Mouse (Mus musculus): ENCODE measurements around the gene Lmcd1. TPM values are rescaled to one million over a fixed set of nuclear protein-coding genes. Genes with fewer than 3 reads are reported as not detected.

The Lmcd1 gene
- total RNA-seq, 2 experiments from 2014 or later, result 62.6 to 127 TPM

GRCm38 (mm10) chr6:112281935-112282334, 8.4 kb downstream of the Lmcd1 start:
- intact Hi-C loops (cut with DNase I), result no loop called here
- no peak for DNase-seq

- DNase-seq, result no peak
- intact Hi-C loops (cut with DNase I), result no loop called here
Observed at GRCm38 (mm10) chr6:112284087-112284486, 10.5 kb downstream of the Lmcd1 start.

GRCm38 (mm10) chr6:112287671-112288070, 14.1 kb downstream of the Lmcd1 start:
- intact Hi-C loops (cut with DNase I), result no loop called here
- no peak for DNase-seq

GRCm38 (mm10) chr6:112288271-112288670, 14.7 kb downstream of the Lmcd1 start:
- DNase-seq, result no peak
- intact Hi-C loops (cut with DNase I), result no loop called here

- intact Hi-C loops (cut with DNase I), result no loop called here
Observed at GRCm38 (mm10) chr6:112291146-112291545, 17.6 kb downstream of the Lmcd1 start.

GRCm38 (mm10) chr6:112293320-112293719, 19.8 kb downstream of the Lmcd1 start:
- intact Hi-C loops (cut with DNase I), result no loop called here

More at GRCm38 (mm10) chr6:112291146-112291545, 17.6 kb downstream of the Lmcd1 start:
- no peak for DNase-seq

GRCm38 (mm10) chr6:112295269-112295668, 21.7 kb downstream of the Lmcd1 start:
- intact Hi-C loops (cut with DNase I), result no loop called here
- DNase-seq, result no peak

More at GRCm38 (mm10) chr6:112293320-112293719, 19.8 kb downstream of the Lmcd1 start:
- no peak for DNase-seq

GRCm38 (mm10) chr6:112300146-112300545, 26.6 kb downstream of the Lmcd1 start:
- no peak for DNase-seq
- intact Hi-C loops (cut with DNase I), result no loop called here

GRCm38 (mm10) chr6:112300633-112301032, 27.1 kb downstream of the Lmcd1 start:
- intact Hi-C loops (cut with DNase I), result no loop called here
- no peak for DNase-seq

GRCm38 (mm10) chr6:112302248-112302647, 28.7 kb downstream of the Lmcd1 start:
- intact Hi-C loops (cut with DNase I), result no loop called here
- DNase-seq, result no peak

- no peak for DNase-seq
- intact Hi-C loops (cut with DNase I), result no loop called here
Observed at GRCm38 (mm10) chr6:112302814-112303383, 29.3 kb downstream of the Lmcd1 start.

- peak; percentile 44 to 65 for DNase-seq
- intact Hi-C loops (cut with DNase I), result no loop called here
Observed at GRCm38 (mm10) chr6:112304751-112305150, 31.2 kb downstream of the Lmcd1 start.

GRCm38 (mm10) chr6:112309330-112309938, 35.9 kb downstream of the Lmcd1 start:
- no peak for DNase-seq
- intact Hi-C loops (cut with DNase I), result no loop called here

- DNase-seq, result no peak
- intact Hi-C loops (cut with DNase I), result no loop called here
Observed at GRCm38 (mm10) chr6:112311385-112311784, 37.8 kb downstream of the Lmcd1 start.

- no peak for DNase-seq
- intact Hi-C loops (cut with DNase I), result no loop called here
Observed at GRCm38 (mm10) chr6:112319449-112319848, 45.9 kb downstream of the Lmcd1 start.

GRCm38 (mm10) chr6:112320679-112321078, 47.1 kb downstream of the Lmcd1 start:
- DNase-seq, result no peak
- intact Hi-C loops (cut with DNase I), result no loop called here

GRCm38 (mm10) chr6:112322916-112323315, 49.4 kb downstream of the Lmcd1 start:
- DNase-seq, result no peak
- intact Hi-C loops (cut with DNase I), result no loop called here

GRCm38 (mm10) chr6:112325213-112325612, 51.7 kb downstream of the Lmcd1 start:
- DNase-seq, result no peak
- intact Hi-C loops (cut with DNase I), result no loop called here

GRCm38 (mm10) chr6:112327793-112328192, 54.2 kb downstream of the Lmcd1 start:
- intact Hi-C loops (cut with DNase I), result no loop called here
- no peak for DNase-seq

- DNase-seq, result no peak
- intact Hi-C loops (cut with DNase I), result no loop called here
Observed at GRCm38 (mm10) chr6:112330520-112331222, 57.1 kb downstream of the Lmcd1 start.

GRCm38 (mm10) chr6:112331223-112331598, 57.7 kb downstream of the Lmcd1 start:
- intact Hi-C loops (cut with DNase I), result no loop called here
- no peak for DNase-seq

- no peak for DNase-seq
- intact Hi-C loops (cut with DNase I), result no loop called here
Observed at GRCm38 (mm10) chr6:112333930-112334329, 60.4 kb downstream of the Lmcd1 start.
